Mouse (Mus musculus) E14TG2a.4 (cell line): Measurements from ENCODE around the gene Dguok.

Experiments used
- H3K27me3 ChIP-seq: 2 replicates; pipeline ENCODE4 v1.6.1; 2014; ENCODE audit warnings: low read length, control low read depth; ENCODE audit not compliant: insufficient read depth
- H3K36me3 ChIP-seq: 2 replicates; pipeline ENCODE4 v1.6.1; 2014; ENCODE audit warnings: low read length, control low read depth; ENCODE audit not compliant: insufficient read depth
- H3K4me1 ChIP-seq: replicated peaks from 2 replicates; pipeline ENCODE4 v1.6.1; 2014; ENCODE audit warnings: low read depth, low read length, control low read depth
- H3K4me3 ChIP-seq: replicated peaks from 2 replicates; pipeline ENCODE4 v1.5.1; 2014; ENCODE audit warnings: mild to moderate bottlenecking, low read length
- H3K9me3 ChIP-seq: 2 replicates; pipeline ENCODE4 v1.6.1; 2014; ENCODE audit warnings: low read length, control low read depth
- CTCF ChIP-seq: conservative IDR thresholded peaks from 2 replicates; pipeline ENCODE4 v1.5.1; 2014; ENCODE audit warnings: low read length
- NANOG ChIP-seq: IDR thresholded peaks from 2 replicates; pipeline ENCODE4 v1.6.1; 2014; ENCODE audit warnings: borderline replicate concordance, low read length, mixed read lengths
- POU5F1 ChIP-seq: IDR thresholded peaks from 2 replicates; pipeline ENCODE4 v1.6.1; 2014; ENCODE audit warnings: low read length, borderline replicate concordance

Gene Dguok

GRCm38 (mm10) chr6:83456131-83456983, 50.4 kb downstream of the Dguok start:
- peak overlapping the region; percentile 83 for H3K4me3 ChIP-seq
- H3K4me1 ChIP-seq = peaks cover 30% of the 10 kb centered on the region
- H3K9me3 ChIP-seq = no peaks in the 10 kb centered on the region
- H3K36me3 ChIP-seq = no peaks in the 10 kb centered on the region
- TF ChIP-seq POU5F1 (no peak), NANOG (no peak), CTCF (no peak)
- peaks cover 91% of the 10 kb centered on the region for H3K27me3 ChIP-seq

GRCm38 (mm10) chr6:83455328-83456130, 51.2 kb downstream of the Dguok start:
- H3K27me3 ChIP-seq = peaks cover 93% of the 10 kb centered on the region
- TF ChIP-seq POU5F1 (no peak), CTCF (no peak)
- H3K4me1 ChIP-seq = peaks cover 30% of the 10 kb centered on the region
- H3K4me3 ChIP-seq = peak overlapping the region; percentile 83
- H3K9me3 ChIP-seq = no peaks in the 10 kb centered on the region
- H3K36me3 ChIP-seq = no peaks in the 10 kb centered on the region

GRCm38 (mm10) chr6:83453706-83454105, 53.1 kb downstream of the Dguok start:
- Histone ChIP-seq H3K27me3 (peaks cover 93% of the 10 kb centered on the region), H3K4me3 (no peak overlapping the region), H3K36me3 (no peaks in the 10 kb centered on the region), H3K4me1 (peaks cover 30% of the 10 kb centered on the region), H3K9me3 (no peaks in the 10 kb centered on the region)
- TF ChIP-seq POU5F1 (no peak), NANOG (no peak), CTCF (no peak)

- no peaks in the 10 kb centered on the region for H3K9me3 ChIP-seq
- peaks cover 97% of the 10 kb centered on the region for H3K27me3 ChIP-seq
- H3K36me3 ChIP-seq = no peaks in the 10 kb centered on the region
- no peak overlapping the region for H3K4me3 ChIP-seq
- TF ChIP-seq NANOG (no peak), POU5F1 (no peak), CTCF (no peak)
- peaks cover 24% of the 10 kb centered on the region for H3K4me1 ChIP-seq
Observed at GRCm38 (mm10) chr6:83450451-83451303, 56.1 kb downstream of the Dguok start.

GRCm38 (mm10) chr6:83449440-83449839, 57.3 kb downstream of the Dguok start:
- no peaks in the 10 kb centered on the region for H3K36me3 ChIP-seq
- peaks cover 11% of the 10 kb centered on the region for H3K4me1 ChIP-seq
- no peak overlapping the region for H3K4me3 ChIP-seq
- H3K9me3 ChIP-seq = no peaks in the 10 kb centered on the region
- peaks cover 97% of the 10 kb centered on the region for H3K27me3 ChIP-seq
- TF ChIP-seq POU5F1 = no peak
- TF ChIP-seq CTCF = no peak
- TF ChIP-seq NANOG = no peak

- no peaks in the 10 kb centered on the region for H3K9me3 ChIP-seq
- TF ChIP-seq NANOG = no peak
Observed at GRCm38 (mm10) chr6:83448911-83449310, 57.9 kb downstream of the Dguok start.

GRCm38 (mm10) chr6:83447031-83447430, 59.7 kb downstream of the Dguok start:
- Histone ChIP-seq H3K4me3 (no peak overlapping the region), H3K9me3 (no peaks in the 10 kb centered on the region), H3K27me3 (peaks cover 99% of the 10 kb centered on the region), H3K4me1 (peaks cover 14% of the 10 kb centered on the region), H3K36me3 (no peaks in the 10 kb centered on the region)
- TF ChIP-seq POU5F1 (no peak), NANOG (no peak), CTCF (no peak)

More at GRCm38 (mm10) chr6:83448911-83449310, 57.9 kb downstream of the Dguok start:
- H3K4me1 ChIP-seq = peaks cover 6% of the 10 kb centered on the region
- H3K27me3 ChIP-seq = peaks cover 97% of the 10 kb centered on the region
- H3K36me3 ChIP-seq = no peaks in the 10 kb centered on the region
- H3K4me3 ChIP-seq = no peak overlapping the region

GRCm38 (mm10) chr6:83445796-83446195, 61.0 kb downstream of the Dguok start:
- TF ChIP-seq NANOG = no peak

More at GRCm38 (mm10) chr6:83445796-83446195, 61.0 kb downstream of the Dguok start:
- H3K4me1 ChIP-seq = peaks cover 22% of the 10 kb centered on the region
- no peaks in the 10 kb centered on the region for H3K36me3 ChIP-seq
- no peak overlapping the region for H3K4me3 ChIP-seq
- H3K27me3 ChIP-seq = peaks cover 97% of the 10 kb centered on the region
- H3K9me3 ChIP-seq = no peaks in the 10 kb centered on the region
